Mouse (Mus musculus): Measurements from ENCODE around the gene Kazn. TPM values are rescaled to one million over a fixed set of nuclear protein-coding genes. Genes with fewer than 3 reads are reported as not detected.

The Kazn gene
- total RNA-seq, 2 experiments from 2014 or later: 82.9 to 90.9 TPM

DNA sequence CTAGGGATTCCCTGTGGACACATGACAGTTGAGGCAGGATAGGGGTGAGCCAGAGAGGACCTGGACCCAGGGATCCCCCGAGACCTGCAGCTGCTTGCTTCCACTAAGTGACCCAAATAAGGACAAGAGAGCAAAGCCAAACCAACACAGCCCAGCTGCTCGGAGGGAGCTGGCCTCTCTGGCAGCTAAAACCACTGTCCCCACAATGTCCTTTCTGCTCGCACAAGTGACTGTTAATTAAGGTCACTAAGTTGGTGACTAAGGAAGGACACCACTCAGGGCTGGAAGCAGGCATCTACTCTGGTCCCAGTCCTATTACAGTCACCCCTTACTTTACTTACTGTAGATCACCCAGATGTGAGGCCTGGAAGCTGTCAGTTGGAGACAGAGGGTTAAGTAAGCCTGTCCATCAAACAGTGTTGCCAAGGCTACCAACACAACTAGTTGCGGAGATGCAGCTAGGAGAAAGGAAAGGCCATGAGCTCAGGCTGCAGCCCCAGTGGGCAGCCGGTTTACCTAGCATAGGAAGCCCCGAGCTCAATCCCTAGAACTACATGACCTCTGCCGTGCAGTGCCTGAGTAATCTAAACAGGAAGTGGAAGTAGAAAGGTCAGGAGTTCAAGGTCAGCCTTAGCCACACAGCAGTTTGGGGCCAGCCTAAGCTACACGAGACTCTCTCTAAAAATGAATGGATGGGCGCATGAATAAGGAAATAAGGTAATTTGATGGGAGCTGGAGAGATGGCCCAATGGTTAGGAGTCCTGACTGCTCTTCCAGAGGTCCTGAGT lies 185.3 kb downstream of the Kazn start:
- TF ChIP-seq CTCF (IDR thresholded peaks at IDR 0.05): no peak

DNA sequence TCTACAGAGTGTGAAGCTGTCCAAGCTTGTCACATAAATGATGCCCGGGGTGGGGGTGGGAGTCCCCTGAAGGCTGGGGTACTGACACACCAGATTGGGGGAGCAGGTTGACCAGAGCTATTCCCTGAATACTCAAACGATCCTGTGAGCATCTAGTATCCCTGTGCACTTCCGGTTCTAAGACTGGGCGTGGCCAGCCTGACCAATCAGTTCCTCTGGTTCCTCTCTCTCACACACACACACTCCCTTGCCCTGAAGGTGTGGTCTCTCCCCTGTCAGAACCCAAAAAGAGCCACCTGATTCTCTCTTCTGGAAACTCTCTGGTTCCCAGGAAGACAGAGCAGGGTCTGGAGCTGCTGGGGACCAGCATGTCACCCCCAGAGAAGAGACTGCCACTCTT lies 185.9 kb downstream of the Kazn start:
- intact Hi-C loops (cut with DNase I): no loop called here
- Histone ChIP-seq H3K4me3 (no peak overlapping the region), H3K27ac (no peak overlapping the region)
- no peak for TF ChIP-seq CTCF (IDR thresholded peaks at IDR 0.05)
- no peak for DNase-seq (ENCODE audit: extremely low spot score in 1 of 2, low spot score in 2 of 2)

More for the DNA sequence above, 185.3 kb downstream of the Kazn start:
- no peak for DNase-seq (ENCODE audit: extremely low spot score in 1 of 2, low spot score in 2 of 2)
- H3K27ac ChIP-seq: no peak overlapping the region
- H3K4me3 ChIP-seq: no peak overlapping the region
- intact Hi-C loops (cut with DNase I): no loop called here

DNA sequence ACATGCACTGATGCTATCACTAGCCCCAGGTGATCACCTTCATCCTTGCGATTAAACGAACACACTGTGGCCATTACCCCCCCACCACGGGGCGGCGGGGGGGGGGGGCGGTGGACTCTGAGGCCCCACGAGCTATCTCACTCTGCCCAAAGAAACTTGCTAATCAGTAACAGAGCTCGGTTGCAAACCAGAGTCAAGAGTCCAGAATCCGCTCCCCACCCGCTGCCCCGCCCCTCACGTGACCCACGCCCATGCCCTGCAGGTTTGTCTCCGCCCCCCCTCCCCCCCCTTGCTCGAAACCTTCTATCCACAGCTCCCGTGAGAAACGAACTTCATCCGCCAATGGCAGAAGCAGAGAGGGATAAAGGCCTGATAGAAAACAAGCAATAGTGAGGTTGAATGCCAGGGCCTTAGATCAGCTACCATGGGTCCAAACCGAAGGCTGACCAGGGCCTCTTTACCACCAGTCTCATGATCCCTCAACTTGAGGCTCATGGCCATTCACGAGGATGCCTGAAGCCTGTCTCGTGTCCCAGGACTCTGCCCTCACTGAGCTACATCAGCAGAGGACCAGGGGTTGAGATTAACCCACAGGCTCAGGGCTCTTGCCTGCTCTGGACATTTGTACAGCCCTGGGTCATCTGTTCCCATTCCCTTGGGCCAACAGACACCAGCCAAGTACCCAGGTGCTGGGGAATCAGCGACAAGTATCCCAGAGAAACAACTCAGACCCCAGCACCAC lies 186.6 kb downstream of the Kazn start:
- no peak overlapping the region for H3K27ac ChIP-seq
- no peak for TF ChIP-seq CTCF (IDR thresholded peaks at IDR 0.05)
- intact Hi-C loops (cut with DNase I): no loop called here
- DNase-seq (ENCODE audit: extremely low spot score in 1 of 2, low spot score in 2 of 2): no peak
- no peak overlapping the region for H3K4me3 ChIP-seq

Other genes starting within 250 kb of the Kazn start
- 1 to 10 TPM; 9.0 to 9.2 TPM for gene Fhad1, start 224.3 kb downstream of the Kazn start, total RNA-seq (2021)
- 1 to 10 TPM; 4.9 to 5.6 TPM for gene Tmem51, start 155.1 kb downstream of the Kazn start, total RNA-seq (2021)